Mouse (Mus musculus) heart, embryonic 16.5 days (tissue): ENCODE measurements around the gene Gpr171. TPM values are rescaled to one million over a fixed set of nuclear protein-coding genes. Genes with fewer than 3 reads are reported as not detected.
A peak's percentile ranks its signal among the peaks of the same experiment; 100 is the strongest.

Experiments used
- ATAC-seq: fragments of 200-750 bp; cut with Nextera tagmentation; replicated peaks from 2 replicates; pipeline ENCODE4 v1.8.0; 2017; ENCODE audit warnings: moderate number of reproducible peaks; ENCODE audit not compliant: insufficient read depth, low FRiP score; ENCODE audit errors: extremely low read depth
- H3K27ac ChIP-seq: fragments of 300-500 bp; sonication (generic); 2 replicates; pipeline ENCODE4 v1.5.1; 2014; ENCODE audit warnings: mild to moderate bottlenecking, low read length, control low read depth, moderate library complexity
- H3K27me3 ChIP-seq: fragments of 300-500 bp; sonication (generic); 2 replicates; pipeline ENCODE4 v1.6.1; 2014; ENCODE audit warnings: low read length, mixed read lengths; ENCODE audit not compliant: control insufficient read depth, insufficient read depth
- H3K36me3 ChIP-seq: fragments of 300-500 bp; sonication (generic); 2 replicates; pipeline ENCODE4 v1.6.1; 2014; ENCODE audit not compliant: control insufficient read depth, insufficient read depth
- H3K4me1 ChIP-seq: fragments of 300-500 bp; sonication (generic); 2 replicates; pipeline ENCODE4 v1.6.1; 2014; ENCODE audit warnings: low read length, mixed read lengths; ENCODE audit not compliant: control insufficient read depth, insufficient read depth
- H3K4me2 ChIP-seq: fragments of 300-500 bp; sonication (generic); 2 replicates; pipeline ENCODE4 v1.6.1; 2014; ENCODE audit warnings: low read depth, mild to moderate bottlenecking, control low read depth, low read length
- H3K4me3 ChIP-seq: fragments of 300-500 bp; sonication (generic); 2 replicates; pipeline ENCODE4 v1.5.1; 2014; ENCODE audit warnings: mild to moderate bottlenecking, control low read depth, low read length
- H3K9ac ChIP-seq: fragments of 300-500 bp; sonication (generic); 2 replicates; pipeline ENCODE4 v1.6.1; 2014; ENCODE audit warnings: low read length, control low read depth
- H3K9me3 ChIP-seq: fragments of 300-500 bp; sonication (generic); replicated peaks from 2 replicates; pipeline ENCODE4 v1.6.1; 2016; ENCODE audit warnings: low read length; ENCODE audit not compliant: control insufficient read depth
- WGBS: fragments of 180-500 bp; shearing (Covaris S2); extraction: QIAGEN DNeasy Blood & Tissue Kit; methylation state at CpG from one replicate; pipeline ENCODE4 v1.1.7; 2014; 5-methylcytosine and 5-hydroxymethylcytosine counted together
- polyA plus RNA-seq: library from polyadenylated mRNA; unstranded; fragments of >200 nt; fragmentation: Nextera tagmentation; extraction: Ambion mirVana; gene quantifications from 2 replicates; pipeline ENCODE4 v1.2.1, GENCODE M21; 2015

The Gpr171 gene
- polyA plus RNA-seq, 1 experiment from 2014 or later, result 3.5 TPM

DNA sequence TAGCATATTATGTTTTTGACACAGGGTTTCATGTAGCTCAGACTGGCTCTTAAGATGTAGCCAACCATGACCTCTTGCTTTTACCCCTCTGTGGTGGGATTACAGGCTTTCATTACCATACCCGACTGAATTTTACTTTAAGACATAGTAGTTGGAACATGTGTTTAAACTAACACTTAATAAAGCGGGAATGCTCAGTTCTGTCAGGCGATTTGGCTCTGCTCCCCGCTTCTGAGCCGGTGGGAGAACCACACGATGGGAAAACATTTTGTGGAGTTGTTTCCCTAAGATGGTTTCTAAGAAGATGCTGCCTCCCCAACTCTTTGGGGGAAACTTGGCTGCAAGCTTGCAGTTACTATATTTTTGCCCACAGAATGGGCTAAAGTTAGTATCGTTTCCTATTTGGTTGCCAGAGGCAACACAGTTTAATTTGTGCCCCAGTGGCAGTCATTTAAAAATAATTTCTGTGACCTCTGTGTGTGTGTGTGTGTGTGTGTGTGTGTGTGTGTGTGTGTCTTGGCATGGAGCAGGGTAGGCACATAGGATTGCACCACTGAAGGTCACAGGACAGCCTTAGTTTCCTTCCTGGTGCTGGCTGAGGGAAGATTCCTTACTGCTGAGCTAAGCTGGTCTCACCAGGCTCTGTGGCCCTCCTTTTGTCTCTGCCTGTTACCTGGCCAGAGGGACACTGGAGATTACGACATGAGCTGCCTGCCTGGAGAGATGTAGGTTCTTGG is 34.9 kb downstream of the Gpr171 start:
- Histone ChIP-seq H3K36me3 (no peaks in the 10 kb centered on the region), H3K4me2 (no peak overlapping the region), H3K27me3 (no peaks in the 10 kb centered on the region), H3K9ac (no peak overlapping the region), H3K9me3 (no peaks in the 10 kb centered on the region), H3K27ac (no peak overlapping the region), H3K4me3 (no peak overlapping the region), H3K4me1 (peaks cover 4% of the 10 kb centered on the region; the same call in 1 of the 2 replicates)
- WGBS, result 72% methylated on average over 8 of the region's 8 CpGs
- ATAC-seq, result no peak

DNA sequence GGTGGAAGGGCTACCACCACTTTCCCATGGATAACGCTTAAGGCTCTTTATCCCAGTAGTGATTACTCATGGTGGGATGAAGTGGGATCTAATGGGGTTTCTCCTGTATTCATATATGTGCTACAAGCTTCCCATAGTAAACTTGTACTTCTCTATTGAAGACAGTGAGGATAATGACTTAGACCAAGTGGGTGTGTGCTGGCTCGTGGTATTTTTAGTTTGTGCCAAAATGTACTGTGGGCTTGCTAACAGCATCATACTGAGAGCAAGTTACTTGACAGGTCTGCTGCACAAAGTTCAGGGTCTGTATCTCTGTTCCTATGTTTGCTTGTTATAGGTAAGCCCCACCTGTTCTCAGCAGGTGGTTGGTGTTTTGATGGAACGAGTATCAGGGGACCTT is 35.7 kb downstream of the Gpr171 start:
- H3K4me2 ChIP-seq, result no peak overlapping the region
- H3K27me3 ChIP-seq, result no peaks in the 10 kb centered on the region
- 76% methylated on average over 3 of the region's 3 CpGs for WGBS
- no peaks in the 10 kb centered on the region for H3K9me3 ChIP-seq
- no peak overlapping the region for H3K9ac ChIP-seq
- ATAC-seq, result no peak
- H3K4me3 ChIP-seq, result no peak overlapping the region
- H3K27ac ChIP-seq, result no peak overlapping the region
- H3K36me3 ChIP-seq, result no peaks in the 10 kb centered on the region
- peaks cover 4% of the 10 kb centered on the region; the same call in 1 of the 2 replicates for H3K4me1 ChIP-seq

- Histone ChIP-seq H3K9ac (no peak overlapping the region), H3K27ac (no peak overlapping the region), H3K27me3 (no peaks in the 10 kb centered on the region), H3K4me1 (peaks cover 10% of the 10 kb centered on the region), H3K4me3 (no peak overlapping the region), H3K36me3 (no peaks in the 10 kb centered on the region), H3K9me3 (no peaks in the 10 kb centered on the region), H3K4me2 (no peak overlapping the region)
- 84% methylated on average over 4 of the region's 4 CpGs for WGBS
- no peak for ATAC-seq
These were observed 38.2 kb downstream of the Gpr171 start for GRCm38 (mm10) chr3:59063431-59063830.

GRCm38 (mm10) chr3:59062141-59062540 is 39.5 kb downstream of the Gpr171 start:
- H3K4me1 ChIP-seq, result peaks cover 12% of the 10 kb centered on the region
- H3K36me3 ChIP-seq, result no peaks in the 10 kb centered on the region
- H3K27me3 ChIP-seq, result no peaks in the 10 kb centered on the region
- H3K9me3 ChIP-seq, result no peaks in the 10 kb centered on the region
- 72% methylated on average over 5 of the region's 5 CpGs for WGBS
- no peak overlapping the region for H3K9ac ChIP-seq
- no peak overlapping the region for H3K4me2 ChIP-seq
- no peak overlapping the region for H3K27ac ChIP-seq
- no peak overlapping the region for H3K4me3 ChIP-seq
- no peak for ATAC-seq

GRCm38 (mm10) chr3:59060131-59060530 is 41.5 kb downstream of the Gpr171 start:
- no peak overlapping the region for H3K4me2 ChIP-seq
- H3K9ac ChIP-seq, result no peak overlapping the region
- H3K36me3 ChIP-seq, result no peaks in the 10 kb centered on the region
- H3K27me3 ChIP-seq, result no peaks in the 10 kb centered on the region
- no peaks in the 10 kb centered on the region for H3K9me3 ChIP-seq
- peaks cover 8% of the 10 kb centered on the region for H3K4me1 ChIP-seq
- no peak overlapping the region for H3K27ac ChIP-seq
- H3K4me3 ChIP-seq, result no peak overlapping the region
- ATAC-seq, result no peak
- 72% methylated on average over 7 of the region's 7 CpGs for WGBS

GRCm38 (mm10) chr3:59059022-59059541 is 42.5 kb downstream of the Gpr171 start:
- ATAC-seq, result peak; percentile 83
- Histone ChIP-seq H3K4me2 (peak overlapping the region; percentile 63), H3K4me3 (peak overlapping the region; percentile 38), H3K27me3 (no peaks in the 10 kb centered on the region), H3K9ac (0 out of 2 replicates have a peak overlapping the region, but pooled peaks have one; percentile 47), H3K4me1 (peaks cover 8% of the 10 kb centered on the region), H3K27ac (peak overlapping the region; percentile 39; the same call in 1 of the 2 replicates), H3K36me3 (no peaks in the 10 kb centered on the region), H3K9me3 (no peaks in the 10 kb centered on the region)
- WGBS, result 2% methylated on average over 7 of the region's 7 CpGs

GRCm38 (mm10) chr3:59054834-59055535 is 46.6 kb downstream of the Gpr171 start:
- Histone ChIP-seq H3K9ac (no peak overlapping the region), H3K27ac (no peak overlapping the region), H3K4me1 (peaks cover 8% of the 10 kb centered on the region), H3K4me2 (no peak overlapping the region), H3K36me3 (no peaks in the 10 kb centered on the region), H3K27me3 (no peaks in the 10 kb centered on the region), H3K4me3 (no peak overlapping the region), H3K9me3 (no peaks in the 10 kb centered on the region)
- WGBS, result 55% methylated on average over 17 of the region's 17 CpGs
- ATAC-seq, result no peak
